Mouse (Mus musculus) lung, postnatal 0 days (tissue): ENCODE measurements around the gene Dstn. TPM values are rescaled to one million over a fixed set of nuclear protein-coding genes. Genes with fewer than 3 reads are reported as not detected.
A peak's percentile ranks its signal among the peaks of the same experiment; 100 is the strongest.

Source experiments
- ATAC-seq: fragments of 200-750 bp; cut with Nextera tagmentation; 2 replicates; pipeline ENCODE4 v1.8.0; 2017; ENCODE audit warnings: moderate library complexity
- DNase-seq: peaks from one replicate; pipeline ENCODE4 v3.0.0-alpha.2; 2016; ENCODE audit warnings: low spot score
- H3K27ac ChIP-seq: fragments of 300-500 bp; sonication (generic); 2 replicates; pipeline ENCODE4 v1.5.1; 2014; ENCODE audit warnings: antibody characterized with exemption, mild to moderate bottlenecking, low read length, mixed read lengths
- H3K27me3 ChIP-seq: fragments of 300-500 bp; sonication (generic); replicated peaks from 2 replicates; pipeline ENCODE4 v1.6.1; 2014; ENCODE audit warnings: low read length, mixed read lengths; ENCODE audit not compliant: insufficient read depth
- H3K36me3 ChIP-seq: fragments of 300-500 bp; sonication (generic); 2 replicates; pipeline ENCODE4 v1.6.1; 2014; ENCODE audit warnings: low read length, mixed read lengths; ENCODE audit not compliant: insufficient read depth
- H3K4me1 ChIP-seq: fragments of 300-500 bp; sonication (generic); 2 replicates; pipeline ENCODE4 v1.6.1; 2014; ENCODE audit warnings: antibody characterized with exemption, low read depth, low read length, mixed read lengths; ENCODE audit not compliant: insufficient read depth
- H3K4me2 ChIP-seq: fragments of 300-500 bp; sonication (generic); replicated peaks from 2 replicates; pipeline ENCODE4 v1.6.1; 2014; ENCODE audit warnings: low read depth, mild to moderate bottlenecking, low read length, moderate library complexity, mixed read lengths
- H3K4me3 ChIP-seq: fragments of 300-500 bp; sonication (generic); 2 replicates; pipeline ENCODE4 v1.5.1; 2014; ENCODE audit warnings: low read depth, low read length
- H3K9ac ChIP-seq: fragments of 300-500 bp; sonication (generic); replicated peaks from 2 replicates; pipeline ENCODE4 v1.6.1; 2014; ENCODE audit warnings: low read depth, mild to moderate bottlenecking
- H3K9me3 ChIP-seq: fragments of 300-500 bp; sonication (generic); 2 replicates; pipeline ENCODE4 v1.6.1; 2016; ENCODE audit warnings: low read length, mixed read lengths
- CTCF ChIP-seq: IDR thresholded peaks from 2 replicates; pipeline ENCODE4 v1.5.1; 2016; ENCODE audit warnings: antibody characterized with exemption, mild to moderate bottlenecking
- EP300 ChIP-seq: IDR thresholded peaks from 2 replicates; pipeline ENCODE4 v1.6.1; 2016; ENCODE audit warnings: antibody characterized with exemption, mild to moderate bottlenecking, control low read depth
- WGBS: fragments of 180-500 bp; shearing (Covaris S2); extraction: QIAGEN DNeasy Blood & Tissue Kit; methylation state at CpG from one replicate; pipeline ENCODE4 v1.1.7; 2014; 5-methylcytosine and 5-hydroxymethylcytosine counted together
- polyA plus RNA-seq: library from polyadenylated mRNA; unstranded; fragments of >200 nt; fragmentation: Nextera tagmentation; extraction: Ambion mirVana; gene quantifications from 2 replicates; pipeline ENCODE4 v1.2.1, GENCODE M21; 2015

Gene Dstn
- polyA plus RNA-seq, 1 experiment from 2014 or later = 655 TPM

- WGBS = 90% methylated on average over 4 of the region's 4 CpGs
- no peaks in the 10 kb centered on the region for H3K4me1 ChIP-seq
- H3K4me3 ChIP-seq = no peak overlapping the region
- no peaks in the 10 kb centered on the region for H3K36me3 ChIP-seq
- ATAC-seq (no peak), DNase-seq (no peak)
- H3K27ac ChIP-seq = no peak overlapping the region
- no peaks in the 10 kb centered on the region for H3K27me3 ChIP-seq
- TF ChIP-seq CTCF = no peak
- TF ChIP-seq EP300 = no peak
- H3K9ac ChIP-seq = no peak overlapping the region
- H3K4me2 ChIP-seq = no peak overlapping the region
- no peaks in the 10 kb centered on the region for H3K9me3 ChIP-seq
Measured at GRCm38 (mm10) chr2:143882002-143882401, 33.1 kb upstream of the Dstn start.

- Histone ChIP-seq H3K27me3 (no peaks in the 10 kb centered on the region), H3K27ac (no peak overlapping the region), H3K4me1 (no peaks in the 10 kb centered on the region), H3K36me3 (no peaks in the 10 kb centered on the region), H3K9ac (no peak overlapping the region), H3K4me2 (no peak overlapping the region), H3K4me3 (no peak overlapping the region), H3K9me3 (no peaks in the 10 kb centered on the region)
- ATAC-seq = no peak
- no peak for DNase-seq
- no peak for TF ChIP-seq CTCF
- TF ChIP-seq EP300 = no peak
- 69% methylated on average over 10 of the region's 10 CpGs for WGBS
Measured at GRCm38 (mm10) chr2:143882606-143883288, 32.4 kb upstream of the Dstn start.

- Histone ChIP-seq H3K9ac (no peak overlapping the region), H3K4me3 (no peak overlapping the region; the same call in 1 of the 2 replicates), H3K27me3 (no peaks in the 10 kb centered on the region), H3K36me3 (no peaks in the 10 kb centered on the region), H3K4me1 (0 out of 2 replicates have a peak, but pooled peaks cover 3% of the 10 kb centered on the region), H3K4me2 (peak overlapping the region; percentile 15; the same call in 1 of the 2 replicates), H3K9me3 (no peaks in the 10 kb centered on the region), H3K27ac (peak overlapping the region; percentile 28; the same call in 1 of the 2 replicates)
- WGBS = 62% methylated on average over 15 of the region's 15 CpGs
- no peak for DNase-seq
- TF ChIP-seq EP300 = no peak
- TF ChIP-seq CTCF = no peak
- no peak for ATAC-seq
Measured at GRCm38 (mm10) chr2:143889131-143889859, 25.8 kb upstream of the Dstn start.

- Histone ChIP-seq H3K9ac (no peak overlapping the region), H3K9me3 (no peaks in the 10 kb centered on the region), H3K4me1 (0 out of 2 replicates have a peak, but pooled peaks cover 3% of the 10 kb centered on the region), H3K27me3 (no peaks in the 10 kb centered on the region), H3K4me2 (peak overlapping the region; percentile 15), H3K27ac (peak overlapping the region; percentile 28; the same call in 1 of the 2 replicates), H3K4me3 (no peak overlapping the region; the same call in 1 of the 2 replicates), H3K36me3 (no peaks in the 10 kb centered on the region)
- DNase-seq (peak; percentile 87), ATAC-seq (peak; percentile 94)
- 33% methylated on average over 12 of the region's 12 CpGs for WGBS
- TF ChIP-seq CTCF (no peak), EP300 (peak; percentile 75)
Measured at GRCm38 (mm10) chr2:143889860-143890433, 25.2 kb upstream of the Dstn start.

GRCm38 (mm10) chr2:143891302-143892048 is 23.6 kb upstream of the Dstn start:
- Histone ChIP-seq H3K4me2 (no peak overlapping the region), H3K9me3 (no peaks in the 10 kb centered on the region), H3K9ac (no peak overlapping the region), H3K36me3 (no peaks in the 10 kb centered on the region), H3K27me3 (no peaks in the 10 kb centered on the region), H3K4me1 (0 out of 2 replicates have a peak, but pooled peaks cover 3% of the 10 kb centered on the region), H3K27ac (no peak overlapping the region), H3K4me3 (no peak overlapping the region)
- 73% methylated on average over 10 of the region's 10 CpGs for WGBS
- no peak for DNase-seq
- no peak for ATAC-seq
- no peak for TF ChIP-seq EP300
- no peak for TF ChIP-seq CTCF
